Mouse (Mus musculus): ENCODE measurements around the gene Nfe2. TPM values are rescaled to one million over a fixed set of nuclear protein-coding genes. Genes with fewer than 3 reads are reported as not detected.
A peak's percentile ranks its signal among the peaks of the same experiment; 100 is the strongest.

Gene Nfe2
- total and polyA plus RNA-seq, 2 experiments from 2014 or later, result 0.32 to 0.99 TPM

DNA sequence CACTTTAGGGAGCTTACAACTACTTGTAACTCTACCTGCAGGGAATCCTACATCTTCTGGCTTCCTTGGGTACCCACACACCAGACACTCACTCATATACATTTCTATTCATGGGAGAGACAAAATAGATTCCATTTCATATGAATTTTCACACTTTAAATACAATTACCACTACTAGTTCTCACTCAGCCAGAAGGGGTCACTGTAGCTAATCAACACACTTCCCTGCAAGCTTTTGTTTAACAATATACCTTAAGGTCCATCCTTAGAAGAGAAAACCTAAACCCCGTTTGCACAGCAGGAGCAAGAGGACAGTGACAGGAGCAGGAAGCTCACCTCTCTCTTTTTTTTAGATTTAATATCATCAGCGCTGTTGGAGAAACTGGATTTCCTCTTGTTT is 53.0 kb downstream of the Nfe2 start:
- Histone ChIP-seq H3K9ac (replicated peaks; ENCODE audit: low read length, poor library complexity, severe bottlenecking) (no peak overlapping the region), H3K9me3 (ENCODE audit: low read length) (no peaks in the 10 kb centered on the region), H3K27ac (ENCODE audit: low read depth, low read length) (no peak overlapping the region), H3K27me3 (ENCODE audit: insufficient read depth, low read length) (no peaks in the 10 kb centered on the region), H3K4me1 (ENCODE audit: insufficient read depth, low read length) (no peaks in the 10 kb centered on the region), H3K4me2 (ENCODE audit: low read depth, low read length, poor library complexity, severe bottlenecking) (no peak overlapping the region), H3K4me3 (ENCODE audit: low read depth, low read length) (no peak overlapping the region), H3K36me3 (ENCODE audit: insufficient read depth, low read length) (peaks cover 21% of the 10 kb centered on the region)
- no peak for ATAC-seq (ENCODE audit: low FRiP score)
- 62% methylated on average over 2 of the region's 2 CpGs for WGBS
- peak; percentile 40 for DNase-seq (ENCODE audit: low spot score)
- peak; percentile 60 for TF ChIP-seq CTCF (IDR thresholded peaks at IDR 0.05)

DNA sequence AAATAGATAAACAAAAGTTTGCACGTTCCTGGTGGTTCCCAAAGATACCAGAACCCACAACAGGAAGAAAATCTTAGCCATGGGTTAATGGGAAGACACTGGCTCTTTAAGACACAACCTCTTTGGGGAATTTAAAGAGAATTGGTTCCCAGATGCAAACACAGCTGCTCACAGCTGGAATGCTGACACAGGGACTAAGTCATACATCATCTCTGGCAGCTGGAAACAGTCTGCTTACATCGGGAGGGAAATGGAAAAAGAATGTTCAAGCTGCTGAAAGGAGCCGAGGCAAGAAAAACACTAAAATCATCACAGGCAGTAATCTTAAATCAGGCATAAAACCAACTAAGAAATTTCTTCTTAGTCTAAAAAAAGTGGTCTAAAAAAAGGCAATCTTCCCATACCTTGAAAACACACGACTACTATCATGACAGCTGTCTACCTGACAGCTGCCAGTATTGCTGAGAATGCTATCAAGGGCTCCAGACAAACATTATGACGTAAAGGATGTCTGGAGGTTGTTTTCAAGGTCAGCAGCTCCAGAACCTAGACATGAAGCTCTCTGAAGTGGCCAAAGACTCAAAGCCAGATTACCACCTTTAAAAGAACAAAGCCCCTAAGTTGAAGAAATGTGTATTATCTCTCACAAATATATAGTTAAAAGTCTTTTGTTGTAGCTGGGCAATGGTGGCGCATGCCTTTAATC is 56.0 kb downstream of the Nfe2 start:
- DNase-seq (ENCODE audit: low spot score) (peak; percentile 54), ATAC-seq (ENCODE audit: low FRiP score) (no peak)
- H3K27me3 ChIP-seq (ENCODE audit: insufficient read depth, low read length), result no peaks in the 10 kb centered on the region
- H3K4me1 ChIP-seq (ENCODE audit: insufficient read depth, low read length), result no peaks in the 10 kb centered on the region
- 72% methylated on average over 6 of the region's 6 CpGs for WGBS
- H3K4me2 ChIP-seq (ENCODE audit: low read depth, low read length, poor library complexity, severe bottlenecking), result no peak overlapping the region
- 0 out of 2 replicates have a peak overlapping the region, but pooled peaks have one; percentile 3 for H3K27ac ChIP-seq (ENCODE audit: low read depth, low read length)
- no peak for TF ChIP-seq CTCF (IDR thresholded peaks at IDR 0.05)
- H3K9ac ChIP-seq (replicated peaks; ENCODE audit: low read length, poor library complexity, severe bottlenecking), result no peak overlapping the region
- no peak overlapping the region for H3K4me3 ChIP-seq (ENCODE audit: low read depth, low read length)
- H3K36me3 ChIP-seq (ENCODE audit: insufficient read depth, low read length), result peaks cover 38% of the 10 kb centered on the region
- H3K9me3 ChIP-seq (ENCODE audit: low read length), result no peaks in the 10 kb centered on the region

MicroRNAs encoded within 50 kb of the gene (microRNA counts, 519-probe panel; counts per million panel counts)
- microRNA mmu-miR-148b, result 4,255 counts per million, percentile 85 among the panel's probes with 10 or more counts

Small RNA genes lying within 50 kb of the gene (microRNA-seq; reads per million reads assigned to microRNA genes)
- gene Mir148b (ENCODE audit: borderline number of aligned reads), result 402 reads per million, percentile 62 among the genes with 10 or more reads in this experiment

Other genes with a start within 250 kb of the Nfe2 start
- gene Hoxc4, start 239.5 kb downstream of the Nfe2 start, total RNA-seq (2014; rRNA removed), result 2.2 TPM in 1 of 2 replicates, not detected in the other
- gene Hoxc4, start 239.5 kb downstream of the Nfe2 start, polyA plus RNA-seq (2015; fragmentation: Nextera tagmentation; extraction: Ambion mirVana), result not detected in 2 replicates
- 33.2 and 42.9 TPM in 2 replicates for gene Smug1, start 91.3 kb downstream of the Nfe2 start, total RNA-seq (2014; rRNA removed)
- 13.6 and 14.1 TPM in 2 replicates for gene Smug1, start 91.3 kb downstream of the Nfe2 start, polyA plus RNA-seq (2015; fragmentation: Nextera tagmentation; extraction: Ambion mirVana)
- gene Cbx5, start 18.6 kb downstream of the Nfe2 start, total RNA-seq (2014; rRNA removed), result 190 and 229 TPM in 2 replicates
- gene Cbx5, start 18.6 kb downstream of the Nfe2 start, polyA plus RNA-seq (2015; fragmentation: Nextera tagmentation; extraction: Ambion mirVana), result 101 and 106 TPM in 2 replicates
- gene Hnrnpa1, start 18.0 kb downstream of the Nfe2 start, total RNA-seq (2014; rRNA removed), result 142 and 190 TPM in 2 replicates
- gene Hnrnpa1, start 18.0 kb downstream of the Nfe2 start, polyA plus RNA-seq (2015; fragmentation: Nextera tagmentation; extraction: Ambion mirVana), result 540 and 609 TPM in 2 replicates
- 127 and 151 TPM in 2 replicates for gene Copz1, start 14.3 kb upstream of the Nfe2 start, total RNA-seq (2014; rRNA removed)
- 178 and 184 TPM in 2 replicates for gene Copz1, start 14.3 kb upstream of the Nfe2 start, polyA plus RNA-seq (2015; fragmentation: Nextera tagmentation; extraction: Ambion mirVana)
- 0.27 TPM in 1 of 2 replicates, not detected in the other for gene Gpr84, start 52.2 kb upstream of the Nfe2 start, total RNA-seq (2014; rRNA removed)
- gene Gpr84, start 52.2 kb upstream of the Nfe2 start, polyA plus RNA-seq (2015; fragmentation: Nextera tagmentation; extraction: Ambion mirVana), result 0.29 and 0.37 TPM in 2 replicates
- gene Zfp385a, start 81.7 kb upstream of the Nfe2 start, total RNA-seq (2014; rRNA removed), result 22.0 and 26.5 TPM in 2 replicates
- gene Zfp385a, start 81.7 kb upstream of the Nfe2 start, polyA plus RNA-seq (2015; fragmentation: Nextera tagmentation; extraction: Ambion mirVana), result 26.9 and 28.8 TPM in 2 replicates
- 4.8 and 6.8 TPM in 2 replicates for gene Itga5, start 108.4 kb upstream of the Nfe2 start, total RNA-seq (2014; rRNA removed)
- gene Itga5, start 108.4 kb upstream of the Nfe2 start, polyA plus RNA-seq (2015; fragmentation: Nextera tagmentation; extraction: Ambion mirVana), result 3.8 TPM in 2 replicates
- gene Gtsf1, start 172.1 kb upstream of the Nfe2 start, total RNA-seq (2014; rRNA removed), result not detected in 2 replicates
- 0.50 TPM in 1 of 2 replicates, not detected in the other for gene Gtsf1, start 172.1 kb upstream of the Nfe2 start, polyA plus RNA-seq (2015; fragmentation: Nextera tagmentation; extraction: Ambion mirVana)
- 0.44 TPM in 1 of 2 replicates, not detected in the other for gene Gtsf2, start 190.1 kb upstream of the Nfe2 start, total RNA-seq (2014; rRNA removed)
- gene Gtsf2, start 190.1 kb upstream of the Nfe2 start, polyA plus RNA-seq (2015; fragmentation: Nextera tagmentation; extraction: Ambion mirVana), result not detected in 2 replicates
- 4.6 and 4.7 TPM in 2 replicates for gene Nckap1l, start 195.4 kb upstream of the Nfe2 start, total RNA-seq (2014; rRNA removed)
- gene Nckap1l, start 195.4 kb upstream of the Nfe2 start, polyA plus RNA-seq (2015; fragmentation: Nextera tagmentation; extraction: Ambion mirVana), result 2.0 and 2.4 TPM in 2 replicates
- 112 TPM in 2 replicates for gene Pde1b, start 244.6 kb upstream of the Nfe2 start, total RNA-seq (2014; rRNA removed)
- gene Pde1b, start 244.6 kb upstream of the Nfe2 start, polyA plus RNA-seq (2015; fragmentation: Nextera tagmentation; extraction: Ambion mirVana), result 69.3 and 74.6 TPM in 2 replicates